Mouse (Mus musculus): Measurements from ENCODE around the gene Prokr1. TPM values are rescaled to one million over a fixed set of nuclear protein-coding genes. Genes with fewer than 3 reads are reported as not detected.

Prokr1 gene
- polyA plus RNA-seq (2015; fragmentation: Nextera tagmentation; extraction: Ambion mirVana) = 3.3 and 3.6 TPM in 2 replicates

DNA sequence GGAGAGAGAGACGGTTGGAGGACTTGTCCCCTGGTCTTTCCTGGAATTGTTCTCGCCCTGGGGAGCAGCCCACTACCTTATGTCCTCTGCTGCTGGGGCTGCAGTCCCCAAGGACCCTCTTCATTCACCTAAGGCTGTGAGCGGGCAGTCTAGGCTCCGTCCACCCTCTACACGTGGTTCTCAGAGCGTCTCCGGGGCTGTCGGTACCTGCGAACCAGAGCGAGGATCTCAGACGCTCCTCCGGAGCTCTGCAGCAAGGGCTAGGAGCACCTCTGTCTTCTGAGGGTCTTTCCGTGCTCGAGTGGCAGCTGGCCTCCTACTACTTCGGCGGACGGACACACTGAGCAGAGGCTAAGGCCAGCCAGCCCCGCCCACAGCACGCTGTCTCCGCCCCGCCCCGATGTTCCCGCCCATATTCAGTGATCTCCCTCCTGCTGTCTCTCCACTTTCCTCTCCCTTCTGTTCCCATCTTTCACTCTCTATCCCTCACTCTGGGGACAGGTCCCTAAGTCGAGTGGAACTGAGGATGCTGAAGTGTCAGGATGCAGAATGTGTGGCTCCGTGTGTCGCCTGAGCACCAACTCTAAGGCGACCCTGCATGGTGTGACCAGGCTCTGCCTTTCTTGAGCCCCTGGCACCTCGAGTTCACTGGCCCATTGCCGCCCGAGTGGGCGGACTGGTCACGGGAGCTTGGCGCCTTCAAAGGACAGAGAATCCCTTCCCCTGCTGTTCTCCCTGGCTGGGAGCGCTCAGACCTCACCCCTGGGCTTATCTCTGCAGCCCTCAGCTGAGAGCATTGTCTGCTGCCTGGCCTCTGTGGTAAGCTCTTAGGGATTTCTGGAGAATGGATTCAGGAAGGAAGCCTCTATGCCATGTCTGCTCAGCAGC, at the start of gene Prokr1:
Gene Prokr1 (minus strand): TSS at position 350 of the 888 bp plus-strand sequence.

DNA sequence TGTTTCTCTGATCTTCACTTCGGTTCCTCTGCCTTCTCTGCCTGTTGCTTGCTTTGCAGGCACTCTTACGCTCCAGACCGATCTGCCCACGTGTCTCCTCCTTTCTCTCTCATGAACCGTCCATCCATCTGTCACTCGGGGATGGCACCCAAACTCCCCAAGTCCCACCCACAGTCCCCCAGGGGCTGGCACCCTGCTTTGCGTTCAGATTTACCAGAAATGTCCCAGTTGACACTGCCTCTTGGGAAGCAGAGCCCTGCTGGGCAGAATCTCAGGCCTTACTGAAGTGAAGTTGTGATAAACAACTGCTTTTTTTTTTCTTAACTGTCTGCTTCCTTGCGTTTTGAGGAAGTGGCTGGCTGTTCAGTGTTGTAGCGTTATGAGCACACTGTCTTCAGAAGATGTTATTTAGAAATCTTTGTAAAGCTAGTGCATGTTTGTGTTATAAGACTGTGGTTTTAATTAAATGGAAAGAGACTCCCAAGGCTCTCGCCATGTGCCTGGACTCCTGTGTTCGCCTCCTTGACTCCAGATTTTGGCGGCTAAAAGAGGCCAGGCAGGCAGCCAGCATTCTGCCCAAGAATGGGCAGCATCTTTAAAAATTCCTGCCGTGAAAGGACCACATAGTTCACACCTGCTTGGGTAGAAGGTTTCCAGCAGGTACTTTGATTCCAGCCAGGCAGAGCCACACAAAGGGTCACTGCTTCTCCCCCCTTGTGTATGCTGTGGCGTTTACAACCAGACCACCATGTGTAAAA, 57.4 kb downstream of the Prokr1 start, which contains the start of gene Arhgap25:
Gene Arhgap25 (minus strand): TSS at position 307 of the 758 bp plus-strand sequence.

Other genes with a start within 250 kb of the Prokr1 start
- 0.15 TPM in 1 of 2 replicates, not detected in the other for gene Gkn1, start 239.8 kb downstream of the Prokr1 start, polyA plus RNA-seq (2015; fragmentation: Nextera tagmentation; extraction: Ambion mirVana)
- not detected in 2 replicates for gene Gkn2, start 217.4 kb downstream of the Prokr1 start, polyA plus RNA-seq (2015; fragmentation: Nextera tagmentation; extraction: Ambion mirVana)
- gene Gkn3, start 201.8 kb downstream of the Prokr1 start, polyA plus RNA-seq (2015; fragmentation: Nextera tagmentation; extraction: Ambion mirVana) = 0.73 and 0.81 TPM in 2 replicates
- gene Bmp10, start 161.7 kb downstream of the Prokr1 start, polyA plus RNA-seq (2015; fragmentation: Nextera tagmentation; extraction: Ambion mirVana) = not detected in 2 replicates
- 3.0 and 4.1 TPM in 2 replicates for gene Arhgap25, start 57.5 kb downstream of the Prokr1 start, polyA plus RNA-seq (2015; fragmentation: Nextera tagmentation; extraction: Ambion mirVana)
- gene Aplf, start 81.5 kb upstream of the Prokr1 start, polyA plus RNA-seq (2015; fragmentation: Nextera tagmentation; extraction: Ambion mirVana) = 6.0 and 6.1 TPM in 2 replicates
- gene Efcc1, start 140.1 kb upstream of the Prokr1 start, polyA plus RNA-seq (2015; fragmentation: Nextera tagmentation; extraction: Ambion mirVana) = 0.83 and 0.88 TPM in 2 replicates
- gene Gp9, start 187.3 kb upstream of the Prokr1 start, polyA plus RNA-seq (2015; fragmentation: Nextera tagmentation; extraction: Ambion mirVana) = 0.33 TPM in 1 of 2 replicates, not detected in the other
- 7.4 and 8.5 TPM in 2 replicates for gene Rab43, start 221.4 kb upstream of the Prokr1 start, polyA plus RNA-seq (2015; fragmentation: Nextera tagmentation; extraction: Ambion mirVana)
- gene Gm45140, start 245.1 kb upstream of the Prokr1 start, polyA plus RNA-seq (2015; fragmentation: Nextera tagmentation; extraction: Ambion mirVana) = 1.5 and 2.2 TPM in 2 replicates
- 21.0 and 30.2 TPM in 2 replicates for gene Isy1, start 248.1 kb upstream of the Prokr1 start, polyA plus RNA-seq (2015; fragmentation: Nextera tagmentation; extraction: Ambion mirVana)